Mouse (Mus musculus) C2C12 (cell line): ENCODE results near the gene Lrrc17. TPM values are rescaled to one million over a fixed set of nuclear protein-coding genes. Genes with fewer than 3 reads are reported as not detected.

Experiments used
- H3K27me3 ChIP-seq: one replicate; pipeline ENCODE4 v1.6.1; 2011; ENCODE audit not compliant: control insufficient read depth, insufficient read depth, insufficient read length
- H3K36me3 ChIP-seq: one replicate; pipeline ENCODE4 v1.6.1; 2011; ENCODE audit not compliant: control insufficient read depth, insufficient read depth
- H3K4me3 ChIP-seq: one replicate; pipeline ENCODE4 v1.5.1; 2011; ENCODE audit warnings: mild to moderate bottlenecking, control low read depth; ENCODE audit not compliant: poor library complexity, insufficient read depth, severe bottlenecking
- H3K79me2 ChIP-seq: one replicate; pipeline ENCODE4 v1.6.1; 2011; ENCODE audit not compliant: control insufficient read depth, insufficient read depth
- H3K79me3 ChIP-seq: one replicate; pipeline ENCODE4 v1.6.1; 2011; ENCODE audit warnings: low read depth, control low read depth
- H3ac ChIP-seq: one replicate; pipeline ENCODE3; 2011; ENCODE audit warnings: low read depth; ENCODE audit not compliant: control insufficient read depth, insufficient read length
- CEBPB ChIP-seq: IDR thresholded peaks from one replicate; pipeline ENCODE4 v1.6.1; 2011; ENCODE audit warnings: low read depth, mild to moderate bottlenecking, control low read depth, moderate library complexity
- CTCF ChIP-seq: IDR thresholded peaks from one replicate; pipeline ENCODE4 v1.5.1; 2011; ENCODE audit not compliant: control insufficient read depth, insufficient read depth, insufficient read length
- FOSL1 ChIP-seq: IDR thresholded peaks from one replicate; pipeline ENCODE4 v1.8.0; 2011; ENCODE audit warnings: mild to moderate bottlenecking, low read length; ENCODE audit not compliant: poor library complexity, insufficient read depth, severe bottlenecking
- MAX ChIP-seq: IDR thresholded peaks from one replicate; pipeline ENCODE4 v1.6.1; 2011; ENCODE audit warnings: mild to moderate bottlenecking, control low read depth
- MYOD1 ChIP-seq: IDR thresholded peaks from one replicate; pipeline ENCODE4 v1.6.1; 2011; ENCODE audit warnings: low read depth; ENCODE audit not compliant: control insufficient read depth, insufficient read length
- MYOG ChIP-seq: IDR thresholded peaks from one replicate; pipeline ENCODE4 v1.6.1; 2011; ENCODE audit not compliant: control insufficient read depth, insufficient read length; ENCODE audit errors: extremely low read depth
- USF1 ChIP-seq: IDR thresholded peaks from one replicate; pipeline ENCODE4 v1.6.1; 2011; ENCODE audit warnings: low read depth, mild to moderate bottlenecking, control low read depth, moderate library complexity
- polyA plus RNA-seq: library from polyadenylated mRNA; unstranded; fragments of >200 nt; fragmentation: generic; extraction: Trizol; gene quantifications from one replicate; pipeline ENCODE4 v1.2.1, GENCODE M21; 2012; ENCODE audit warnings: missing spikeins

The Lrrc17 gene
- polyA plus RNA-seq, 1 experiment: 22.7 TPM

GRCm38 (mm10) chr5:21565392-21566065, 22.2 kb downstream of the Lrrc17 start:
- peak; percentile 80 for TF ChIP-seq USF1
- TF ChIP-seq CTCF: no peak
- no peak for TF ChIP-seq CEBPB
- TF ChIP-seq FOSL1: peak; percentile 31
- peak; percentile 67 for TF ChIP-seq MAX
- no peak for TF ChIP-seq MYOG
- TF ChIP-seq MYOD1: no peak
- H3K79me3 ChIP-seq: no peaks in the 10 kb centered on the region
- no peaks in the 10 kb centered on the region for H3K36me3 ChIP-seq
- no peaks in the 10 kb centered on the region for H3K79me2 ChIP-seq
- H3K27me3 ChIP-seq: no peaks in the 10 kb centered on the region
- no peak overlapping the region for H3ac ChIP-seq
- H3K4me3 ChIP-seq: no peak overlapping the region

GRCm38 (mm10) chr5:21567784-21568183, 24.4 kb downstream of the Lrrc17 start:
- TF ChIP-seq CTCF: no peak
- no peak for TF ChIP-seq CEBPB
- TF ChIP-seq FOSL1: no peak
- no peak for TF ChIP-seq MAX
- TF ChIP-seq MYOG: no peak
- no peak for TF ChIP-seq USF1
- TF ChIP-seq MYOD1: no peak
- no peaks in the 10 kb centered on the region for H3K36me3 ChIP-seq
- H3K79me2 ChIP-seq: no peaks in the 10 kb centered on the region
- H3ac ChIP-seq: no peak overlapping the region
- no peaks in the 10 kb centered on the region for H3K27me3 ChIP-seq
- H3K4me3 ChIP-seq: no peak overlapping the region
- H3K79me3 ChIP-seq: no peaks in the 10 kb centered on the region

- H3K27me3 ChIP-seq: no peaks in the 10 kb centered on the region
- H3K36me3 ChIP-seq: no peaks in the 10 kb centered on the region
- H3ac ChIP-seq: no peak overlapping the region
- H3K79me2 ChIP-seq: no peaks in the 10 kb centered on the region
- no peak overlapping the region for H3K4me3 ChIP-seq
- no peaks in the 10 kb centered on the region for H3K79me3 ChIP-seq
- no peak for TF ChIP-seq FOSL1
- TF ChIP-seq CEBPB: no peak
- TF ChIP-seq MYOG: no peak
- TF ChIP-seq MYOD1: no peak
- no peak for TF ChIP-seq MAX
- TF ChIP-seq CTCF: no peak
- TF ChIP-seq USF1: no peak
Observed at GRCm38 (mm10) chr5:21572764-21573416, 29.5 kb downstream of the Lrrc17 start.

GRCm38 (mm10) chr5:21574386-21575209, 31.2 kb downstream of the Lrrc17 start:
- H3K79me3 ChIP-seq: no peaks in the 10 kb centered on the region
- H3ac ChIP-seq: no peak overlapping the region
- TF ChIP-seq MAX (no peak), CEBPB (no peak), FOSL1 (no peak), USF1 (no peak), MYOG (no peak), MYOD1 (no peak), CTCF (no peak)
- no peaks in the 10 kb centered on the region for H3K36me3 ChIP-seq
- H3K79me2 ChIP-seq: no peaks in the 10 kb centered on the region
- no peak overlapping the region for H3K4me3 ChIP-seq
- no peaks in the 10 kb centered on the region for H3K27me3 ChIP-seq

GRCm38 (mm10) chr5:21575210-21575550, 31.8 kb downstream of the Lrrc17 start:
- H3K79me3 ChIP-seq: no peaks in the 10 kb centered on the region
- TF ChIP-seq USF1: no peak
- TF ChIP-seq CEBPB: no peak
- TF ChIP-seq MYOD1: no peak
- no peak for TF ChIP-seq CTCF
- TF ChIP-seq MAX: no peak
- TF ChIP-seq MYOG: no peak
- no peak for TF ChIP-seq FOSL1

More at GRCm38 (mm10) chr5:21575210-21575550, 31.8 kb downstream of the Lrrc17 start:
- H3K4me3 ChIP-seq: no peak overlapping the region
- no peaks in the 10 kb centered on the region for H3K27me3 ChIP-seq
- no peaks in the 10 kb centered on the region for H3K36me3 ChIP-seq
- H3K79me2 ChIP-seq: no peaks in the 10 kb centered on the region
- no peak overlapping the region for H3ac ChIP-seq
